Mouse (Mus musculus) kidney, adult 2 months (tissue): ENCODE results near the gene Ints13.

ENCODE experiments used
- CTCF ChIP-seq: fragments of 200-500 bp; conservative IDR thresholded peaks from 2 replicates; pipeline ENCODE4 v1.5.1; 2011; ENCODE audit warnings: low read depth, mild to moderate bottlenecking, control low read depth, low read length, moderate library complexity, mixed read lengths; ENCODE audit not compliant: insufficient read depth, insufficient read length
- POLR2A ChIP-seq: fragments of 200-500 bp; IDR thresholded peaks from one replicate; pipeline ENCODE4 v1.6.1; 2011; ENCODE audit warnings: low read depth, low read length, control low read depth

- TF ChIP-seq POLR2A (no peak), CTCF (no peak)
Measured at GRCm38 (mm10) chr6:146501316-146501865, 76.2 kb downstream of the Ints13 start.
